Mouse (Mus musculus): ENCODE data around the gene Dis3l2. TPM values are rescaled to one million over a fixed set of nuclear protein-coding genes. Genes with fewer than 3 reads are reported as not detected.

Gene Dis3l2
- polyA plus RNA-seq, 1 experiment from 2014 or later = 32.5 TPM

- H3K4me2 ChIP-seq (replicated peaks) = no peak overlapping the region
- no peaks in the 10 kb centered on the region for H3K4me1 ChIP-seq
- no peak overlapping the region for H3K27ac ChIP-seq
- no peaks in the 10 kb centered on the region for H3K36me3 ChIP-seq
- H3K4me3 ChIP-seq = no peak overlapping the region
- H3K9me3 ChIP-seq = no peaks in the 10 kb centered on the region
- no peak overlapping the region for H3K9ac ChIP-seq
- H3K27me3 ChIP-seq = no peaks in the 10 kb centered on the region
- 88% methylated on average over 2 of the region's 2 CpGs for WGBS
- no peak for ATAC-seq (ENCODE audit: insufficient number of reproducible peaks, insufficient read depth, low FRiP score, low TSS enrichment)
Measured at GRCm38 (mm10) chr1:86834988-86835387, 131.4 kb downstream of the Dis3l2 start.

- Histone ChIP-seq H3K36me3 (no peaks in the 10 kb centered on the region), H3K9me3 (no peaks in the 10 kb centered on the region), H3K9ac (no peak overlapping the region), H3K4me1 (no peaks in the 10 kb centered on the region), H3K4me3 (no peak overlapping the region), H3K4me2 (replicated peaks) (no peak overlapping the region), H3K27me3 (no peaks in the 10 kb centered on the region), H3K27ac (no peak overlapping the region)
- no peak for ATAC-seq (ENCODE audit: insufficient number of reproducible peaks, insufficient read depth, low FRiP score, low TSS enrichment)
- WGBS = 85% methylated on average over 2 of the region's 2 CpGs
Measured at GRCm38 (mm10) chr1:86850754-86851153, 147.1 kb downstream of the Dis3l2 start.

GRCm38 (mm10) chr1:86858876-86859275, 155.3 kb downstream of the Dis3l2 start:
- H3K9me3 ChIP-seq = no peaks in the 10 kb centered on the region
- no peak overlapping the region for H3K27ac ChIP-seq
- WGBS = 74% methylated on average over 1 of the region's 1 CpGs

GRCm38 (mm10) chr1:86859371-86859770, 155.8 kb downstream of the Dis3l2 start:
- H3K4me2 ChIP-seq (replicated peaks) = no peak overlapping the region
- no peaks in the 10 kb centered on the region for H3K9me3 ChIP-seq
- H3K4me3 ChIP-seq = no peak overlapping the region
- H3K4me1 ChIP-seq = no peaks in the 10 kb centered on the region
- ATAC-seq (ENCODE audit: insufficient number of reproducible peaks, insufficient read depth, low FRiP score, low TSS enrichment) = no peak
- no peak overlapping the region for H3K9ac ChIP-seq
- 24% methylated on average over 1 of the region's 1 CpGs for WGBS
- H3K36me3 ChIP-seq = peaks cover 6% of the 10 kb centered on the region; the same call in 1 of the 2 replicates
- no peak overlapping the region for H3K27ac ChIP-seq
- no peaks in the 10 kb centered on the region for H3K27me3 ChIP-seq

More at GRCm38 (mm10) chr1:86858876-86859275, 155.3 kb downstream of the Dis3l2 start:
- no peak overlapping the region for H3K4me3 ChIP-seq
- no peak for ATAC-seq (ENCODE audit: insufficient number of reproducible peaks, insufficient read depth, low FRiP score, low TSS enrichment)
- peaks cover 6% of the 10 kb centered on the region; the same call in 1 of the 2 replicates for H3K36me3 ChIP-seq
- no peak overlapping the region for H3K4me2 ChIP-seq (replicated peaks)
- H3K9ac ChIP-seq = no peak overlapping the region
- no peaks in the 10 kb centered on the region for H3K27me3 ChIP-seq
- no peaks in the 10 kb centered on the region for H3K4me1 ChIP-seq

- Histone ChIP-seq H3K27ac (no peak overlapping the region), H3K9me3 (no peaks in the 10 kb centered on the region), H3K36me3 (no peaks in the 10 kb centered on the region; the same call in 1 of the 2 replicates), H3K9ac (no peak overlapping the region), H3K4me2 (replicated peaks) (no peak overlapping the region), H3K4me1 (no peaks in the 10 kb centered on the region), H3K27me3 (no peaks in the 10 kb centered on the region), H3K4me3 (no peak overlapping the region)
- ATAC-seq (ENCODE audit: insufficient number of reproducible peaks, insufficient read depth, low FRiP score, low TSS enrichment) = no peak
- 86% methylated on average over 2 of the region's 2 CpGs for WGBS
Measured at GRCm38 (mm10) chr1:86873745-86874144, 170.1 kb downstream of the Dis3l2 start.

GRCm38 (mm10) chr1:86878743-86879142, 175.1 kb downstream of the Dis3l2 start:
- H3K4me1 ChIP-seq = no peaks in the 10 kb centered on the region
- ATAC-seq (ENCODE audit: insufficient number of reproducible peaks, insufficient read depth, low FRiP score, low TSS enrichment) = no peak
- no peak overlapping the region for H3K4me2 ChIP-seq (replicated peaks)
- H3K9ac ChIP-seq = no peak overlapping the region
- H3K36me3 ChIP-seq = peaks cover 3% of the 10 kb centered on the region; the same call in 1 of the 2 replicates
- H3K9me3 ChIP-seq = no peaks in the 10 kb centered on the region
- H3K27me3 ChIP-seq = no peaks in the 10 kb centered on the region
- no peak overlapping the region for H3K27ac ChIP-seq
- no peak overlapping the region for H3K4me3 ChIP-seq

GRCm38 (mm10) chr1:86879547-86879946, 175.9 kb downstream of the Dis3l2 start:
- H3K27ac ChIP-seq = no peak overlapping the region
- ATAC-seq (ENCODE audit: insufficient number of reproducible peaks, insufficient read depth, low FRiP score, low TSS enrichment) = no peak
- H3K4me1 ChIP-seq = no peaks in the 10 kb centered on the region
- H3K4me3 ChIP-seq = no peak overlapping the region
- no peaks in the 10 kb centered on the region for H3K9me3 ChIP-seq
- H3K36me3 ChIP-seq = peaks cover 3% of the 10 kb centered on the region; the same call in 1 of the 2 replicates
- H3K9ac ChIP-seq = no peak overlapping the region
- 92% methylated on average over 2 of the region's 2 CpGs for WGBS
- H3K4me2 ChIP-seq (replicated peaks) = no peak overlapping the region
- no peaks in the 10 kb centered on the region for H3K27me3 ChIP-seq

- Histone ChIP-seq H3K36me3 (no peaks in the 10 kb centered on the region), H3K4me3 (no peak overlapping the region), H3K4me1 (no peaks in the 10 kb centered on the region), H3K9ac (no peak overlapping the region), H3K27me3 (no peaks in the 10 kb centered on the region), H3K27ac (no peak overlapping the region), H3K9me3 (no peaks in the 10 kb centered on the region), H3K4me2 (replicated peaks) (no peak overlapping the region)
- 97% methylated on average over 1 of the region's 1 CpGs for WGBS
- ATAC-seq (ENCODE audit: insufficient number of reproducible peaks, insufficient read depth, low FRiP score, low TSS enrichment) = no peak
Measured at GRCm38 (mm10) chr1:86887060-86887459, 183.5 kb downstream of the Dis3l2 start.

GRCm38 (mm10) chr1:86912481-86912880, 208.9 kb downstream of the Dis3l2 start:
- Histone ChIP-seq H3K9me3 (no peaks in the 10 kb centered on the region), H3K4me3 (no peak overlapping the region), H3K27me3 (no peaks in the 10 kb centered on the region), H3K36me3 (no peaks in the 10 kb centered on the region), H3K27ac (no peak overlapping the region), H3K4me2 (replicated peaks) (no peak overlapping the region), H3K4me1 (no peaks in the 10 kb centered on the region), H3K9ac (no peak overlapping the region)
- WGBS = 74% methylated on average over 2 of the region's 2 CpGs
- ATAC-seq (ENCODE audit: insufficient number of reproducible peaks, insufficient read depth, low FRiP score, low TSS enrichment) = no peak

- Histone ChIP-seq H3K4me1 (no peaks in the 10 kb centered on the region), H3K4me3 (no peak overlapping the region), H3K27me3 (no peaks in the 10 kb centered on the region), H3K9ac (no peak overlapping the region), H3K4me2 (replicated peaks) (no peak overlapping the region), H3K27ac (no peak overlapping the region), H3K9me3 (no peaks in the 10 kb centered on the region), H3K36me3 (no peaks in the 10 kb centered on the region)
- ATAC-seq (ENCODE audit: insufficient number of reproducible peaks, insufficient read depth, low FRiP score, low TSS enrichment) = no peak
- WGBS = 77% methylated on average over 3 of the region's 3 CpGs
Measured at GRCm38 (mm10) chr1:86913896-86914295, 210.3 kb downstream of the Dis3l2 start.

- Histone ChIP-seq H3K4me3 (no peak overlapping the region), H3K27me3 (no peaks in the 10 kb centered on the region), H3K4me1 (no peaks in the 10 kb centered on the region), H3K9ac (no peak overlapping the region), H3K36me3 (no peaks in the 10 kb centered on the region), H3K4me2 (replicated peaks) (no peak overlapping the region), H3K27ac (no peak overlapping the region), H3K9me3 (no peaks in the 10 kb centered on the region)
- WGBS = 93% methylated on average over 2 of the region's 2 CpGs
- ATAC-seq (ENCODE audit: insufficient number of reproducible peaks, insufficient read depth, low FRiP score, low TSS enrichment) = no peak
Measured at GRCm38 (mm10) chr1:86914697-86915096, 211.1 kb downstream of the Dis3l2 start.

- 73% methylated on average over 8 of the region's 8 CpGs for WGBS
- Histone ChIP-seq H3K4me3 (no peak overlapping the region), H3K27me3 (no peaks in the 10 kb centered on the region), H3K36me3 (no peaks in the 10 kb centered on the region), H3K27ac (no peak overlapping the region), H3K9me3 (no peaks in the 10 kb centered on the region), H3K9ac (no peak overlapping the region), H3K4me1 (no peaks in the 10 kb centered on the region), H3K4me2 (replicated peaks) (no peak overlapping the region)
- no peak for ATAC-seq (ENCODE audit: insufficient number of reproducible peaks, insufficient read depth, low FRiP score, low TSS enrichment)
Measured at GRCm38 (mm10) chr1:86916355-86916984, 212.9 kb downstream of the Dis3l2 start.
